Mouse (Mus musculus): ENCODE data around the gene Dgat2. TPM values are rescaled to one million over a fixed set of nuclear protein-coding genes. Genes with fewer than 3 reads are reported as not detected.
A peak's percentile ranks its signal among the peaks of the same experiment; 100 is the strongest.

Dgat2 gene
- polyA plus RNA-seq, 1 experiment: 100 TPM

- DNase-seq: no peak
- TF ChIP-seq POLR2A (IDR thresholded peaks at IDR 0.05; ENCODE audit: borderline replicate concordance, extremely low read depth, low read depth, low read length) (no peak), CTCF (IDR thresholded peaks at IDR 0.05; ENCODE audit: insufficient read depth, low read length) (no peak)
- WGBS: 67% methylated on average over 2 of the region's 2 CpGs
- H3K4me1 ChIP-seq (ENCODE audit: control insufficient read depth, insufficient read depth, low read length): no peaks in the 10 kb centered on the region
- no peak overlapping the region for H3K4me3 ChIP-seq (replicated peaks; ENCODE audit: extremely low read depth, low read depth, low read length)
Measured at GRCm38 (mm10) chr7:99198811-99199210, 16.3 kb upstream of the Dgat2 start.

- DNase-seq: no peak
- no peaks in the 10 kb centered on the region for H3K4me1 ChIP-seq (ENCODE audit: control insufficient read depth, insufficient read depth, low read length)
- TF ChIP-seq CTCF (IDR thresholded peaks at IDR 0.05; ENCODE audit: insufficient read depth, low read length) (no peak), POLR2A (IDR thresholded peaks at IDR 0.05; ENCODE audit: borderline replicate concordance, extremely low read depth, low read depth, low read length) (no peak)
- no peak overlapping the region for H3K4me3 ChIP-seq (replicated peaks; ENCODE audit: extremely low read depth, low read depth, low read length)
- WGBS: 27% methylated on average over 2 of the region's 2 CpGs
Measured at GRCm38 (mm10) chr7:99194511-99194910, 12.0 kb upstream of the Dgat2 start.

GRCm38 (mm10) chr7:99193926-99194325 is 11.4 kb upstream of the Dgat2 start:
- DNase-seq: no peak
- TF ChIP-seq POLR2A (IDR thresholded peaks at IDR 0.05; ENCODE audit: borderline replicate concordance, extremely low read depth, low read depth, low read length) (no peak), CTCF (IDR thresholded peaks at IDR 0.05; ENCODE audit: insufficient read depth, low read length) (no peak)
- no peak overlapping the region for H3K4me3 ChIP-seq (replicated peaks; ENCODE audit: extremely low read depth, low read depth, low read length)
- 87% methylated on average over 4 of the region's 4 CpGs for WGBS
- H3K4me1 ChIP-seq (ENCODE audit: control insufficient read depth, insufficient read depth, low read length): no peaks in the 10 kb centered on the region

GRCm38 (mm10) chr7:99191411-99191810 is 8.9 kb upstream of the Dgat2 start:
- no peak for TF ChIP-seq CTCF (IDR thresholded peaks at IDR 0.05; ENCODE audit: insufficient read depth, low read length)
- no peak for TF ChIP-seq POLR2A (IDR thresholded peaks at IDR 0.05; ENCODE audit: borderline replicate concordance, extremely low read depth, low read depth, low read length)
- H3K4me1 ChIP-seq (ENCODE audit: control insufficient read depth, insufficient read depth, low read length): no peaks in the 10 kb centered on the region
- no peak overlapping the region for H3K4me3 ChIP-seq (replicated peaks; ENCODE audit: extremely low read depth, low read depth, low read length)
- no peak for DNase-seq

- no peak for DNase-seq
- Histone ChIP-seq H3K4me1 (ENCODE audit: control insufficient read depth, insufficient read depth, low read length) (no peaks in the 10 kb centered on the region), H3K4me3 (replicated peaks; ENCODE audit: extremely low read depth, low read depth, low read length) (no peak overlapping the region)
- WGBS: 68% methylated on average over 5 of the region's 5 CpGs
- no peak for TF ChIP-seq POLR2A (IDR thresholded peaks at IDR 0.05; ENCODE audit: borderline replicate concordance, extremely low read depth, low read depth, low read length)
- TF ChIP-seq CTCF (IDR thresholded peaks at IDR 0.05; ENCODE audit: insufficient read depth, low read length): no peak
Measured at GRCm38 (mm10) chr7:99189885-99190284, 7.4 kb upstream of the Dgat2 start.

- DNase-seq: no peak
- Histone ChIP-seq H3K4me1 (ENCODE audit: control insufficient read depth, insufficient read depth, low read length) (no peaks in the 10 kb centered on the region), H3K4me3 (replicated peaks; ENCODE audit: extremely low read depth, low read depth, low read length) (no peak overlapping the region)
- TF ChIP-seq POLR2A (IDR thresholded peaks at IDR 0.05; ENCODE audit: borderline replicate concordance, extremely low read depth, low read depth, low read length): no peak
- TF ChIP-seq CTCF (IDR thresholded peaks at IDR 0.05; ENCODE audit: insufficient read depth, low read length): no peak
- WGBS: 75% methylated on average over 6 of the region's 6 CpGs
Measured at GRCm38 (mm10) chr7:99188630-99189029, 6.1 kb upstream of the Dgat2 start.

GRCm38 (mm10) chr7:99187451-99187850 is 4.9 kb upstream of the Dgat2 start:
- DNase-seq: no peak
- WGBS: 83% methylated on average over 5 of the region's 5 CpGs
- Histone ChIP-seq H3K4me3 (replicated peaks; ENCODE audit: extremely low read depth, low read depth, low read length) (no peak overlapping the region), H3K4me1 (ENCODE audit: control insufficient read depth, insufficient read depth, low read length) (no peaks in the 10 kb centered on the region; the same call in 1 of the 2 replicates)
- no peak for TF ChIP-seq CTCF (IDR thresholded peaks at IDR 0.05; ENCODE audit: insufficient read depth, low read length)
- TF ChIP-seq POLR2A (IDR thresholded peaks at IDR 0.05; ENCODE audit: borderline replicate concordance, extremely low read depth, low read depth, low read length): no peak

GRCm38 (mm10) chr7:99185405-99185804 is 2.9 kb upstream of the Dgat2 start:
- TF ChIP-seq CTCF (IDR thresholded peaks at IDR 0.05; ENCODE audit: insufficient read depth, low read length): no peak
- TF ChIP-seq POLR2A (IDR thresholded peaks at IDR 0.05; ENCODE audit: borderline replicate concordance, extremely low read depth, low read depth, low read length): no peak

GRCm38 (mm10) chr7:99183751-99184150 is 1.2 kb upstream of the Dgat2 start:
- Histone ChIP-seq H3K4me1 (ENCODE audit: control insufficient read depth, insufficient read depth, low read length) (no peaks in the 10 kb centered on the region; the same call in 1 of the 2 replicates), H3K4me3 (replicated peaks; ENCODE audit: extremely low read depth, low read depth, low read length) (no peak overlapping the region)
- no peak for TF ChIP-seq CTCF (IDR thresholded peaks at IDR 0.05; ENCODE audit: insufficient read depth, low read length)
- no peak for TF ChIP-seq POLR2A (IDR thresholded peaks at IDR 0.05; ENCODE audit: borderline replicate concordance, extremely low read depth, low read depth, low read length)
- 71% methylated on average over 6 of the region's 6 CpGs for WGBS
- no peak for DNase-seq

More at GRCm38 (mm10) chr7:99185405-99185804, 2.9 kb upstream of the Dgat2 start:
- Histone ChIP-seq H3K4me3 (replicated peaks; ENCODE audit: extremely low read depth, low read depth, low read length) (no peak overlapping the region), H3K4me1 (ENCODE audit: control insufficient read depth, insufficient read depth, low read length) (no peaks in the 10 kb centered on the region; the same call in 1 of the 2 replicates)
- WGBS: 87% methylated on average over 3 of the region's 3 CpGs
- DNase-seq: no peak

- TF ChIP-seq CTCF (IDR thresholded peaks at IDR 0.05; ENCODE audit: insufficient read depth, low read length) (no peak), POLR2A (IDR thresholded peaks at IDR 0.05; ENCODE audit: borderline replicate concordance, extremely low read depth, low read depth, low read length) (no peak)
- peak; percentile 25 for DNase-seq
- WGBS: 26% methylated on average over 14 of the region's 14 CpGs
- Histone ChIP-seq H3K4me1 (ENCODE audit: control insufficient read depth, insufficient read depth, low read length) (no peaks in the 10 kb centered on the region; the same call in 1 of the 2 replicates), H3K4me3 (replicated peaks; ENCODE audit: extremely low read depth, low read depth, low read length) (peak overlapping the region; percentile 63)
Measured at GRCm38 (mm10) chr7:99181619-99182431, 694 bp downstream of the Dgat2 start.

Data from lung, adult 2 months (tissue).